Comparison of ENCODE assay signal across 15 mouse cellular contexts in genomic region chr17:45334732-45335381, GRCm38 (mm10).
DNase-seq lines count a peak whose midpoint lies in the region; TF ChIP-seq lines count a peak whose summit lies in the region.
"Had no signal": no experiment of that assay in that cellular context is flagged by ENCODE, and none has a peak within 500 bp of the region (broad histone marks: within the 10 kb centered on the region; RNA-seq: fewer than 3 reads in every experiment).

No protein-coding gene starts in this region.

- H3K9ac ChIP-seq in MEL (ENCODE audit: control insufficient read depth, low read depth, low read length, poor library complexity, severe bottlenecking): no peak overlapping the region
- H3K9ac ChIP-seq: embryonic facial prominence, embryonic 12.5 days; forebrain, embryonic 13.5 days; heart, embryonic 13.5 days; stomach, embryonic 15.5 days had no signal

- no peaks in the 10 kb centered on the region; a peak in 2 of 4 replicates for H3K36me3 ChIP-seq in MEL (ENCODE audit: control insufficient read depth in 1 of 2, insufficient read depth in 2 of 2, low read length in 2 of 2)
- H3K36me3 ChIP-seq: embryonic facial prominence, embryonic 12.5 days; heart, embryonic 13.5 days; stomach, embryonic 15.5 days had no signal

- TF ChIP-seq RAD21 in MEL (IDR thresholded peaks at IDR 0.05; ENCODE audit: low read depth, low read length): no peak

- TF ChIP-seq EP300 in MEL (IDR thresholded peaks at IDR 0.05; ENCODE audit: low read depth in 1 of 2, low read length in 2 of 2): peak in 1 of 2 experiments; percentile 25; a peak in 1 of 4 replicates

- intact Hi-C loops in left cerebral cortex, postnatal 4 days (cut with DNase I): no loop called here
- intact Hi-C loops in gastrocnemius, postnatal 36 days (cut with DNase I): no loop called here

- no peaks in the 10 kb centered on the region for H3K79me2 ChIP-seq in MEL (ENCODE audit: control insufficient read depth, insufficient read depth, low read length, poor library complexity)

- TF ChIP-seq CTCF in MEL (IDR thresholded peaks at IDR 0.05 in 2 of 3, conservative IDR thresholded peaks at IDR 0.05 in 1 of 3; ENCODE audit: control insufficient read depth in 1 of 3, insufficient read depth in 1 of 3, low read depth in 2 of 3, low read length in 3 of 3, poor library complexity in 1 of 3, severe bottlenecking in 1 of 3): no peak
- TF ChIP-seq CTCF in brain, embryonic 14.5 days (IDR thresholded peaks at IDR 0.05; ENCODE audit: borderline replicate concordance, extremely low read depth, insufficient read depth, insufficient read length): no peak

- H3K9me3 ChIP-seq in MEL (replicated peaks; ENCODE audit: insufficient read depth, low read length): no peaks in the 10 kb centered on the region
- H3K9me3 ChIP-seq: embryonic facial prominence, embryonic 12.5 days; forebrain, embryonic 13.5 days; heart, embryonic 13.5 days; stomach, embryonic 15.5 days had no signal

- H3K27me3 ChIP-seq in MEL (ENCODE audit: control insufficient read depth in 1 of 2, insufficient read depth in 2 of 2, low read length in 2 of 2): no peaks in the 10 kb centered on the region
- H3K27me3 ChIP-seq: embryonic facial prominence, embryonic 12.5 days; forebrain, embryonic 13.5 days; heart, embryonic 13.5 days; stomach, embryonic 15.5 days had no signal

- no peak overlapping the region for H3K27ac ChIP-seq in MEL (ENCODE audit: control insufficient read depth, low read depth, low read length)
- H3K27ac ChIP-seq: embryonic facial prominence, embryonic 12.5 days; forebrain, embryonic 13.5 days; heart, embryonic 13.5 days; stomach, embryonic 15.5 days had no signal

- no peak for TF ChIP-seq POLR2A in MEL (IDR thresholded peaks at IDR 0.05; ENCODE audit: control insufficient read depth in 1 of 2, insufficient read depth in 1 of 2, low read depth in 1 of 2, low read length in 2 of 2, poor library complexity in 1 of 2)
- TF ChIP-seq POLR2A in brain, embryonic 14.5 days (IDR thresholded peaks at IDR 0.05; ENCODE audit: borderline replicate concordance, extremely low read depth, insufficient read depth, insufficient read length, poor library complexity, severe bottlenecking): no peak

- peak; percentile 29 to 34 for DNase-seq in frontal cortex, postnatal 36 days (ENCODE audit: low spot score in 2 of 2)
- no peak for DNase-seq in frontal cortex, postnatal 10 days (ENCODE audit: low spot score in 2 of 2)
- peak; percentile 84 for DNase-seq in left cerebral cortex, postnatal 4 days
- DNase-seq in left cerebral cortex, adult 9 months (ENCODE audit: low spot score in 2 of 2): no peak
- DNase-seq in MEL (ENCODE audit: low read depth, low spot score): peak; percentile 60
- peak; percentile 43 for DNase-seq in brain, embryonic 14.5 days (ENCODE audit: low read depth)
- no peak for DNase-seq in adrenal gland, postnatal 10 days
- DNase-seq in gastrocnemius, postnatal 36 days: no peak
- DNase-seq: adrenal gland, postnatal 36 days; cerebellum, adult 9-10 months; gastrocnemius, postnatal 14 days had no signal

- no peak overlapping the region for H3K4me3 ChIP-seq in MEL (ENCODE audit: control insufficient read depth in 1 of 2, insufficient read depth in 1 of 2, low read depth in 2 of 2, low read length in 2 of 2)
- H3K4me3 ChIP-seq: embryonic facial prominence, embryonic 12.5 days; forebrain, embryonic 13.5 days; heart, embryonic 13.5 days; stomach, embryonic 15.5 days had no signal

- peaks cover 0 to 9% of the 10 kb centered on the region in 2 experiments; a peak in 2 of 4 replicates for H3K4me1 ChIP-seq in MEL (ENCODE audit: control insufficient read depth in 1 of 2, insufficient read depth in 2 of 2, low read length in 2 of 2)
- H3K4me1 ChIP-seq: forebrain, embryonic 13.5 days; heart, embryonic 13.5 days had no signal

TF ChIP-seq in MEL, 35 proteins besides CTCF, POLR2A, EP300 and RAD21:
- TF ChIP-seq ZNF384 (IDR thresholded peaks at IDR 0.05; ENCODE audit: low read depth, low read length) (peak; percentile 94), TCF12 (IDR thresholded peaks at IDR 0.05; ENCODE audit: low read depth, low read length) (no peak)

Comparison
In these comparisons a context has a peak if more than half of its experiments do, and no peak if none do; other contexts are left out.
1. DNase-seq: peak in frontal cortex, postnatal 36 days (2 of 2), left cerebral cortex, postnatal 4 days (single experiment), MEL (single experiment) and brain, embryonic 14.5 days (single experiment); none in frontal cortex, postnatal 10 days (0 of 2), left cerebral cortex, adult 9 months (0 of 2), adrenal gland, postnatal 10 days (single experiment) and gastrocnemius, postnatal 36 days (0 of 2).